Mouse (Mus musculus) frontal cortex, postnatal 10 days (tissue): ENCODE data around the gene Gm281.
"Not testable (repeated sequence)": the region's sequence is repeated elsewhere in the genome, so short reads cannot be mapped to it uniquely, and the experiment has no call there.

ENCODE experiments used
- DNase-seq, 2 experiments: peaks; one replicate each; pipeline ENCODE4 v3.0.0; 2022; ENCODE audit warnings: low spot score in 2 of 2, mixed read lengths in 1 of 2

The Gm281 gene

DNA sequence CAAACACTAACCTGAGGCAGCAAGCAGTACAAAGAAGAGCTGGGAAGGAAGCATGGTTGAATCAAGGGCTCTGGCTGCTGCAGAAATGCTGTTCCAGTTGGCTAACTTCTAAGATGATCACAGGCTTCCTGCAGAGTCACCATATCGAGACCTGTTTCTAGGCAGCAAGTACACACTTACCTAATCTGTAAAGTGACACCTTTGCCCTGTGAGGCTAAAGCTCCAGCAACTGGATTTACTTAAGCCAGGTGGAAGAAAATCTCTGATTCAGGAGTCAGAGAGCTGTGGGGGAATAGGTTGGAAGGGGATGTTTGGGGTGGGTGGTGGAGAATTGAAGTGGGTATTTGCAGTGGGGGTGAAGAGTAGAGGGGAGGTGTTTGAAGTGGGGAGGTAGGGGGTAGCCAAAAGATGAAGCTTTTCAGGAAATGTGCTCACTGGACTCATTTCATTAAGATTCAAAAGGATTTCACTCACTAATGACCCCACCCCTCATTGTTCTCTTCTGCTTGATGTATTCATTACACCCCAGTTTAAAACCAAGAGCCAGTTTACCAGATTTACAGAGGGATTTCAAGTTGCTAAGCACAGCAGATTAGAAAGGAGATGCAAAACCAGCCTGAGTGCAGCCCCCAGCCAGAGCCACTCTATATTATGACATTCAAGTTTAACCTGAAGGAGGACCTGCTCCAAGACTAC is at the start of gene Gm281:
Gene Gm281 (minus strand): TSS at position 92 of the 696 bp plus-strand sequence.
- no peak for DNase-seq

DNA sequence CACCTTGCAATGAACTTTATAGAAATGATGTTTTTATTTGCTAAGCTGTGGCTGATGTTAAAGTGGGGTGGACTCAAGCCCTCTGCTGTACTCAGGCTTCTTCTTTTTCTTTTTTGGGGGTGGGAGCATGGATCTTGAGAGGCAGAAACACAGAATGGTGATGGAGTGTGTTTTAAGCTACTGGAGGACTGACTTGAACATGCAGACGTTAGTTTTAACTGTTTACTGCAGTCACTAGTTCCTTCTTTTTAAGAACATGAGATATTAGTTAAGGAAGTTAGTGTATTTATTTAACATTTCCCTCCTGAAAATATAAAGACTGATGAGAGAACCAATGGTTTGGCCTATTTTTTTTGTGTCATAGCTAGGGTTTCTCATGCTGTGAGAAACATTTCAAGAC is 49.2 kb upstream of the Gm281 start:
- DNase-seq = no peak

DNA sequence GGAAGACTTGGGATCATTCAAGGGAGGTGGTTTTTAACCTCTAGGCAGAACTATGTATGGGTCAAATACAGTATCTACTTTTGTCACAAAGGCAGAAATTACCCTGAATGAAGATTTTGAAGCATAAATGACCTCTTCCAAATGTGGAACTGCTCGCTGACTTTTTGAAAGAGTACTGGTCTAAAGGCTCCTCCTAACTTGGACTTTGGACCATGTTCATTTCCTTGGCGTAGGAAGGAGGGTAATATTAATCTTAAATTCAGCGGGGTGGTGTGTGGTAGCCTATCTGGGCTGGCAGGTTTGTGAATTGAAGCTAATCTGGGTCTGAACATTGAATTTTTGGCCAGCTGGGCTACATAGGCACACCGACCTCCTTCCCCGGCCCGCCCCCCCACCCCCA is 48.2 kb upstream of the Gm281 start:
- DNase-seq = no peak

DNA sequence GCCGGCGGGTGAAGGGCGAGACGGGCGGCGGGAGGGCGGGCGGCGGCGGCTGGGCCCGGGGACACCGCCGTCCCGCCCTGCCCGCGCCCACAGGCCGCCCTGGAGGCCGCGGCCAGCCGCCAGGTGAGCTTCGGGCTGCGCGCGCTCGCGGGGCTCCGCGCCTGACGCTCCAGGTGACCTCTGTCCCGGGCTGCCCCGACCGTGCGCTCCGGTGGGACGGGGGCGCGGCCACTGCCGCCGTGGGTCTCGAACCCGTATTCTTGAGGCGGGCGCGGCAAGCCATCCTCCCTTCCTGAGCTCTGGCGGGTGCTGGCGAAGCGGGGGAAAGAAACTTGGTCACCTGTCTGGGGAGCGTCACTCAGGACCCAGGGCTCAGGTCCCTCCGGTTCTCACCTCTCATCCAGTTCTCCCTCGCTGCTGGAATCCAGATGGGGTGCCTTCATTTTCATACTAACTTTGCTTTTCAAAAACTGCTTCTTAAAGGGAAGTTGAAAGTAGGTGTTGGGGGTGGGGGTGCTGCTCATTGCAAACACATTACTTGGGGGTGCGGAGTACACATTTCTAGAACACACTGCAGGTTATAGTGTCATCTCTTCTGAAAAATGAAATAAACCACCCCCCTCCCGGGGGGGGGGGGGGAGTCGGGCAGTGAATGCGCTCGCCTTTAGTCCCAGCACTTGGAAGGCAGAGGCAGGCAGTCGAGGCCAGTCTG is 47.3 kb upstream of the Gm281 start, which contains the start of the genes Atxn7 and Thoc7:
Gene Atxn7 (plus strand): TSS at position 40 of the 712 bp plus-strand sequence.
Gene Thoc7 (minus strand): TSS at position 452 of the 712 bp plus-strand sequence.
- DNase-seq = peak; percentile 17 to 34

DNA sequence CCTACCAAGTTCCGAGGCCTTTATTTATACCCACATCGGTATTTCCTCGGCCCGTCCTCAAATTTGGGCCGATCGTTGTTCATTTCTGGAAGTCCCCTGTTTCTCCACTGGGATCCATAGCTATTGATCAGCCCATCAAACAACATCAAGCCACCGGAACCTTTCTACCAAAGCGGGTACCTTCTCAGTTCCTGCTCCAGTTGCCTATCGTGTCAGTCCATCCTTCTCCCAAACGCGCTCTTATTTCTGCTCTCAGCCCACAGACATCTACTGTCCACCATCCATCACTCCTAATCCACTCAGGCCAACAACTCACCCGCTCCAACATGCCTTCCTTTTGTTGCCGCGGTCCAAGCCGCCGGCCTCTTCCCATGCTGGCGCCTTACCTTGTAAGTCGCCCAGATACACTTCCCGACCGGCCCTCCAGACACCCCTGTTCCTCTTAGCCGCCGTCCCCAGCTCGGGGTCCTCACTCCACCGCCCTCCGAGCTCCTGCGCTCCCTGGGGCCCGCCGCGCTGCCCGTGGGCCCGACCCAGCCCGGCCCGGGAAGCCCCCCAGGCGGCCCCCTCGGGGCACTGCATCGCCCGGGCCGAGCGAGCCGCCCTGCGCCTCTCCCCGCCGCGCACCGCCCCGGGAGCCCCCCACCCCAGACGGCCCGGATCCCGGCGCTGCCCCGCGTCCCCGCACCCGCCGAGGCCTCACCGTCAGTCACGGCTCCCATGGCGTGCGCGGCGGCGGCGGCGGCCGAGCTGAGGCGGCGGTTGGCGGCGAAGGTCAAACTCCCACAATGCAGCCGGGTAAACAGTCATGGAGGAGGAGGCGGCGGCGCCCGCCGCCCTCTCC is 46.4 kb upstream of the Gm281 start:
- DNase-seq = peak; percentile 13 to 59

DNA sequence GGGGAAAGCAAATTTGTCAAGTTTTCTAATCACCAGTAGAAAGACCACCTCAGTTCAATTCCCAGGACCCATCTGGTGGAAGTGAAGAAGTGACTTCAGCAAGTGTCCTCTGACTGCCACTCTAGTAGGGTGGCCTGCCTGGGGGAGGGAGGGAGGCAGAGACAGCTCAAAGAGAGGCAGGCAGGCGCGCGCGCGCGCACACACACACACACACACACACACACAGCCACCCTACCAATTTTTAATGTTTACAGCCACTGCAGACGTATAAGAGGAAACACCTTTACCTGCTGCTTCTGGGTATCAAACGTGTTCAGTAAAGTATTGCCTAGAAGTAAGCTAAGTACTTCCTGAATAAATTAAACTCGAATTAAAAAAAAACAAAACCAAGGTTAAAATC is 45.8 kb upstream of the Gm281 start:
- DNase-seq = peak in 1 of 2 experiments; percentile 15

DNA sequence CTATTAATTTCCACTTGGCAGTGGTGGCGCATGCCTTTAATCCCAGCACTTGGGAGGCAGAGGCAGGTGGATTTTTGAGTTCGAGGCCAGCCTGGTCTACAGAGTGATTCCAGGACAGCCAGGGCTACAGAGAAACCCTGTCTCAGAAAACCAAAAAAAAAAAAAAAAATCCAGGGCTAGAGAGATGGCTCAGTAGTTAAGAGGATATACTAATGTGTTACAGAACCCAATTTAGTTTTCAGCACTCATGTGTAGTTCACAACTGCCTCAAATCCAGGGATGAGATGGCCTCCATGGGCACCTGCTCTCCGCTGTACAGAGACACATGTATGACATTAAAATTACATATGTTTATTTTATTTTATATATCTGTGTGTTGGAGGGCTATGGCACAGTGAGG is 37.9 kb upstream of the Gm281 start:
- not testable (repeated sequence) for DNase-seq

DNA sequence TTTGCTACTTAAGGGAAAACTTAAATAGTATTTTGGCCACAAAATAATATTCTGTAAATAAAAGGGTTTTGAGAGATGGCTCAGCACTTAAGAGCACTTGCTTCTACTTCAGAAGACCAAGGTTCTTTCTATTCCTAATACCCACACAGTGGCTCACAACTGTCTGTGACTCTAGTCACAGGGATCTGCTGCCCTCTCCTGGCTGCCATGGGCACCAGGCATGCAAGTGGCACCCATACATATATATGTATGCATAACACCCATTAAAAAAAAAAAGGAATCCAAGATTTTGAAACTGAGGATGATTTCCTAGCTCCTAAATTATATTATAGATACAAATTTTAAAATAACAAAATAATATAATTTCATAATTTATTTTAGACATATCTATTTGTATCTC is 36.1 kb upstream of the Gm281 start:
- no peak for DNase-seq

DNA sequence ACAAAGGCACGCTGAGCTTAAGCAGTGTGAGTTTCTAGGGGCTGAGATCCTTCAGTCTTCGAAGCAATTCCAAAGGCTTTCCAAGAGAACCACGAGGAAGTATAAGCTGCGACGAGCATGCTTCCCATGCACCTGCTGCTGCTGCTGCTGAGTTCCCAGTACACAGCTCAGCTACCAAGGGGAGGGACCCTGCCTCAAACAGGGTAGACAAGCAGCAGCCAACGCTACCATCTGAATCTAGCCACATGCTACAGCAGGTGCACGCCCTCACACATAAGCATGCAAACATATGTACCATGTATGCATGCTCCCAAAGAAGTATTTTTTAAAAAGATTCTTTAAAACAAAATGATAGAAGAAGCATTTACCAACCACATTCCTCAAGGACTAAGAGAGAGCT is 34.1 kb upstream of the Gm281 start:
- no peak for DNase-seq

DNA sequence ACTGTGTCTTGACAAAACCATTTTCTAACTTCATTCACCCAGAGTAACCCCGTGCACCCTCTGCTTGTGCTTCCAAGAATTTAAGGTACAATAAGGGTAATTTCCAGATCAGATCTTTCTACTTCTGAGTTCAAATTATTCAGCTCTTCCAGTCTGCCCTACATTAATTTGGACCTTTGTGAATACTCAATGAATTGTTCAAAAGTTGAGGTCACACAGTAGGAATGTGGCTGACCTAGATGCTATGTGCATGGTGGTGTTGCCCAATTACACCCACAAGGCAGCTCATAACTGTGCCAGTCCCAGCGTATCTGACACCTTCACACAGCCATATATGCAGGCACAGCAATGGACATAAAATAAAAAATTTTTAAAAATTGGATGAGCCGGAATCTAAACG is 30.4 kb upstream of the Gm281 start:
- DNase-seq = no peak

DNA sequence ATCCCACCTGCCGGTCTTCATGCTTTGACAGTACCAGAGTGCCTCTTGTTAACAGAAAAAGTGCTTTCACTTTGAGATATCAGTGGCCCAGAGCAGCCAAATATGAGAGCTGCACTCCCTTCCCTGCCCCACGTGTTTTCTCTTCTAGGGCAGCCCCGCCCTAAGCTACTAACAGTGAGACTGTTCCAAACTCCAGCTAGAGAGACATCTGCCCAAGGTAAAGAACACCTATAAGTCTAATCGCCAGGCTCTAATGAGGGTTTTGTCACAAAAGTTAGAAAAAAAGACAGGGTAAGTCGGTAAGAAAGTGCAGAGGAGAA is 19.7 kb upstream of the Gm281 start:
- no peak for DNase-seq

DNA sequence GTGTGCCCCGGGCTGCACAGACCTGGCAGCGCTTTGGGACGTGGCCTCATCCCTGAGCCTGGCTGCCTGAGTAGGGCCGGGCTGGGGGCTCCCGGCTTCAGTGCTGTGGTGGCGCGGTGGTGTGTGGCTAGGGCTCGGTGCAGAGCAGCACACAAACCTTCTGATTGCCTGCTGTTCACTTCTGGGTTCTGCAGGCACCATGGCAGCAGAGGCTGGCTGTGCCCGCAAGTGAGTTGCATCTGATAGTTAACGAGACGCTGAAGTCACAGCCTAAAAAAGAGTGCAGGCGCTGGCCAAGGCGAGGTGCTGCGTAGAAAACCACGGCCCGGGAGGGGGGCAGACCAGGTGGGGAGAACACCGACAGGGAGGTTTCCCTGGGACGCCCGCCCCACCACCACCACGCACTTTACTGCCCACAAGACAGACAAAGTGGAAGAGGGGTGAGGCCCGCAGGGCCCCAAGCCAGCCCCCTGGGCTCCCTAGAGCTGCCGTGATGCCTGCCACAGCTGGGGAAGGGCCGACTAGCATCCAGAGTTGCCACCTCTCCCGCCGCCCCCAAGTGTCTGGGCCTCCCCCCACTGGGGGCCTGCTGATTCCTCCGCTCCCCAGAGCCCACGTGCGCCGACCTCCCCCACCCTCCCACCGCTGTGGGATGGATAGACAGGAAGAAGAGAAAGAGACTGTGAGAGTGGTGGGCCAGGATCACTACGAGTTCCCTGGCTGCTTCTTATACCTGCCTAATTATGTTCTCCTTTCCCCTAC is 19.2 kb upstream of the Gm281 start:
- no peak for DNase-seq

DNA sequence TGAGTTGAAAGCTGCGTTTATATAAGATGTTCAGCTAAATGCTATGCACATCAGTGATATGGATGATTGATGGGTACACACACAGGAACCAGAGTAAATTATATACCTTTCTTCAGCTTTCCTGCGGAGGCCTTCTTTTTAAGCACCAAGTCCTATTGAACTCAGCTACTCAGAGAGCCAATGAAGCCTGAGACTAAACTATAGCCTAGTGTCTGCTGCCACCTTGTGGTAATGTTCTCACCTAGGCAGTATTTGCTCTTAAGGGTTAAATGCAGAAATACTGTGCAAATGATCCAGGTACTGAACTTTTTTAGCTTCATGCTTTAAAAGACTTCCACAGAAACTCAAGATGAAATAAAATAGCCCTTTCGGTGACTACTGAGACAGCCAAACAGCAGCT is 3.4 kb upstream of the Gm281 start:
- DNase-seq = peak; percentile 28 to 51

DNA sequence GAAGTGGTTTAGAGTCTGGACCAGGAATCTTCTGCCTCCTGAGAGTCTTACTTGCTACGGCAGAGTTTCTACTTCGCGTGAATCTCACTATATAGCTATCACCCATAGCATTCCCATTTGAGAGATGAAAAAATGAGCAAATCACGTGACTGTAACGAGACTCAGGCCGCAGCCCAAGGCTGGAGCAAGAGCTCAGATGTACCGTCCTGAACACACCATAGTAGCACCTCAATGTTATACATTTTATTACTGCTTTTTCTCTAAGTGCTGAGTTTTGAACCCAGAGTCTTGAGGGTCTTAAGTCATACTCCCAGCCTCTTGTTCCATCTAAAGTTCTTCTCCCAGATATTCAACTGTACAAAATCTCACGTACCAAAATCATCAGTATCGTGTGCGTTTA is 2.9 kb upstream of the Gm281 start:
- DNase-seq = no peak

DNA sequence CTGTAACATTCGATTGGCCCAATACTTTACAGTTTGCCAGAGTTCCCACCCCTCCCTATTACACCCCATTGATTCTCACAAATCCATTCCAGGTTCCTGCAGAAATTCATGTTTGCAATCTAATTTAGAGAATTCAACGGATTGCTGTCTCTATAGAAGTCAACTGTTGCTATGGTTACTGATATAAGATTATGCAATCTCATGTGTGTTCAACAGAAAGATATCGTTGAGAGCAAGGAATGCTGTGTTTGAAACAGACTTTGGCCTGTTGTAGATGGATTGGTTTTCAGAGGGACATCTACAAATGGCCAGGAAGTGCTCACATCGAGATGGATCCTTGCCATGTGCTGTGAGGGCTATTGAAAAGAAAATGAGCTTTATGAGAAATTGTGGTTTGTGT is 929 bp upstream of the Gm281 start:
- DNase-seq = no peak

DNA sequence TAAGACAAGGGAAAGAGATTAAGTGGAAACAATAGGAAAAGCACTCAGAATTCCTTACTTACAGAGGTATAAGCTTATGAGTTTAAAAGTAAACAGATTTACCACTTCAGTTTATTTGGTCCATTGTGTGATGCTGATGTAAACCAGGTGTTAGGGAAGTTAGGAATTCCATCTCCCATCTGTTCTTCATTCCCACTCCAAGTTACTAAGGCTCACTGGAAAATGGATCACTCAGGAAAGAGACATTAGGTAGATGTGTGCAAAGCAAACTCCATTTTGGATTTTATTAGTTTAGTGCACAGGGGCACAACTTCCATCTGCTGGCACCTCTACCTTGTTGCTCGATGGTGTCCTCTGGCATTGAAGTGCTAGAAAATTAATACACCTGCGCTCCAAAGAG is 4.1 kb downstream of the Gm281 start:
- no peak for DNase-seq

DNA sequence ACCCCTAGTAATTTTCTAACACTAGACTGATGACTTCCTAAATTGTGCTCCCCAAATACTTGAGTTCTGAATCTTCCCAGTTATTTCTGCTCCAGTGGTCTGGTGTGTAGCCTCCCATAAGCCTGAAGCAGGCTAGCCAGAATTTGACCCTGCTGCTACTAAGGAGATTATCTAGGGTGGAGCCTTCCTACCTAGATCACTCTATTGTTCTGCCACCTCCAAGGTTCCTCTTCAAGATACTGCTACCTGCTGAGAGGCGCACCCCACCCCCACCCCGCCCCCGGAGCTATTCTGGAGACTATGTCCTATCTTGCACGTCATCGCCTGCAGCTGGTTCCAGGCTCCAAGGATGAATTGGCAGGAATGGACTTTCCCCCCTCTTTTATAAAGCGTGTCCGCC is 7.1 kb downstream of the Gm281 start:
- no peak for DNase-seq

DNA sequence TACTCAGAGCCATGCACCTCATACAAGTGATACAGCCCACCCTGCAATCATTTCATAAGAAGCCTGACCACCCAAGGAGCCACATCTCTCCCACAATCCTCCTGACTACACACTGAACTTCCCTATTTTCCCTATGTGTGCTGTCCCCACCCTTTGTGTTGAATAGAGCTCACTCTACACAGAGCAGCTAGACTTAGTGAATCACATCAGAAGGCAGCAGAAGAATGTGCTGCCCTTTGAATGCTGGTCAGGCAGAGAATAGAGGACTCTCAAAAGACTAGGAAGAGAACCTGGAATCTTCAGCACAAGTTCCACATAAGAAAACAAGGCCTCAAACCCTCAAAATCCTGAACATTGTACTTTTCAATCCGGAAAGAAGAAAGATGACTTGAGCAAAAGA is 7.8 kb downstream of the Gm281 start:
- DNase-seq = no peak

DNA sequence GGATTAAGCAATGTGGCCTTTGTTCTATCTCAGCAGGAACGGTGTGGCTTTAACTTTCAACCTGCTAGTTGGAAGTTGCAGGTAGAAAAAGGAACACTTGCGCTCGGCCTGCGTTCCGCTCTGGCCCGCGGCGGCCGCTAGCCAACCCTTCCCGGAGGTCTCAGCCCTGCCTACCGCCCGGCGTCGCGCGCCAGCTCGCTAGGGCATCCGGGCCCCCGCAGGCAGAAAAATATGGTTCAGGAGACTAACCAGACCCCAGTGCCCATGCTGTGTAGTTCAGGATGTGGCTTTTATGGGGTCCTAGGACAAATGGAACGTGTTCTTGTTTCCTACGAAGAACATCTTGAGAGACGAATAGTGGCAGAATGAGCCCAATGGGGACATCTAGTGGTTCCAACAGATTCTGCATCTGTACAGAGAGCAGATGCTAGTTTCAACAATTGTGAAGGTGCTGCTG is 12.6 kb downstream of the Gm281 start:
- peak; percentile 30 to 50 for DNase-seq

DNA sequence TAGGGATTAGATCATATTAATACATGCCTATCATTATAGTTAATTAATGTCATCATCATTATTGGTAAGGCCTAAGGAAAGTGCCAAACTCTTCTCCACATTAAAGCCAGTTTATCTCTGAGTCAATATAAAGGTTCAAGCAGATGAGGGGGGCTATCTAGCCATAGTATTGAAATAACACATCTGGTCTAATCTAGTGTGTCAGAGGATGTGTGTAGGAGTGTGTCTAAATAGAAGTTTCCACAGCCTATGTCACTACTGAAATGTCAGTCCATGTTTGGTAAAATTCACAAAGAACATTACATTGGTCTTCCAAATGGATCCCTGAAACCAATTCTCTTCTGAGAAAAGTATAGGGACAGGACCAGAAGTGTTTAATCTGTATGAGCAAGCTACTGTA is 19.1 kb downstream of the Gm281 start:
- no peak for DNase-seq

DNA sequence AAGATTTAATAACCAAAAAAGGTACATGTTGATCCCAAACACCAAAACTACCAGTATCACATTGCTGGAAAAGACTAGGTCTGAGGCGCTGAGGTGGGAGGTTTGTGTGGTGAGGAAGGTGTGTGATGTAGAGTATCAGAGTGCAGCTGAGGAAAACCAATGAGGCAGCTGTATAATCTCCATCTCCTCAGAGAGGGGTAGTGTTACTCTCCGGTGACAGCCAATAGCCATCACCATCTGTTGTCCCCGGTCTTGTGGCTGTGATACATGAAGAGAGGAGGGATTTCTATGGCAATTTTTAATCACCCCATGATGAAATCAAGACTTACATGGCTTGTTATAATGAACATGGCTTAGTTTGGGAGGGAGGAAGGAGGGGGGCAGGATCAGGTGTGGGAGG is 20.5 kb downstream of the Gm281 start:
- no peak for DNase-seq

DNA sequence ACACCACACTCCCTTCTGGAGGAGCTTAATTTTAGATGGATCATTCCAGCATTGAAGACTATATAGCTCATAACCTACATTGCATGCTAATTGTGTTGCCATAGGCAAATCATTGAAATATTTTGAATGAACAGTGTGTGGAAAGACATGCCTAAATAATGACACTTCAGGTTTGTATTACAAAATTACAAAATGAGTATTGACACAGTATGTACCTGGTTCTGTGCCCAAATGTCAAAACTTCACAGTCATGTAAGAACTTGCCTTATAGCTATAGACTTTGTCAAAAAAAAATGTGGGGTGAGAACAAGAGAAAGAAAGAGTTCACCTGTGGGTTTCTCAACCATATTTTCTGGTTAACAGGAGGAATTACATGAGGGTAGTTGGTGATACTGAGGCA is 52.9 kb downstream of the Gm281 start:
- no peak for DNase-seq
